Mouse (Mus musculus): ENCODE results near the gene Dusp22.

The Dusp22 gene

DNA sequence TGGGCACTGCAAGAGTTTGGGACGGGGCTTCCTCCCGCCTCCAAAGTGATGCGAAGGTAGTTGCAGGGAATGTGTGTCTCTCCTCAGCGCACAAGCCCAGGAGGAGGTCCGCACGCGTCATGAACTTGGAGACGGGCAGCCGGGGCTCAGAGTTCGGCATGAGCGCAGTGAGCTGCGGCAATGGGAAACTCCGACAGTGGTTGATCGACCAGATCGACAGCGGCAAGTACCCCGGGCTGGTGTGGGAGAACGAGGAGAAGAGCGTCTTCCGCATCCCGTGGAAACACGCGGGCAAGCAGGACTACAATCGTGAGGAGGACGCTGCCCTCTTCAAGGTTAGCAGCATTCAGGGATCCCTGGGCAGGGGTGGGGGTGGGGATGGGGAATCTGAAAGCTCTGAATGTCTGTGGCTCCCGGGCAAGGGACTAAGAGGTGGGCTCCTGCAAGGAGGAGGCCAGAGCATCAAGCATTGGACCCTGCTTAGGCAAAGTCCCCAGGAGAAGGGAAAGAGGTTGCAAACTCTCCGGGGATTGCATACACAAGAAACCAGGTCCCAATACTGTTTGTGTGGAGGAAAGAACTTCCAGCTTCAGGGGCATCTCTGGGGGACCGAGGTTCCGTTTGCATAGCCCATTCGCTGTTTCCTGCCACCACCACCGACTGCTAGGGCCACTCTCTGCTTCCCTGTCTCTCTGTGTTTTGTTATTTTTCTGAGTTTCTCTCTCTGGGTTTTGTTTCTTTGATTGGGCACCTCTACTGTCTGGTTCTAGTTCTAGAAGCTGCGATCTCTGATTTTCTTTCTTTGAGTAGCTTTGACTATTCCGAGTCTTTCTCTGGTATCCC is 90.9 kb downstream of the Dusp22 start:
- DNase-seq (ENCODE audit: low spot score): peak; percentile 38

DNA sequence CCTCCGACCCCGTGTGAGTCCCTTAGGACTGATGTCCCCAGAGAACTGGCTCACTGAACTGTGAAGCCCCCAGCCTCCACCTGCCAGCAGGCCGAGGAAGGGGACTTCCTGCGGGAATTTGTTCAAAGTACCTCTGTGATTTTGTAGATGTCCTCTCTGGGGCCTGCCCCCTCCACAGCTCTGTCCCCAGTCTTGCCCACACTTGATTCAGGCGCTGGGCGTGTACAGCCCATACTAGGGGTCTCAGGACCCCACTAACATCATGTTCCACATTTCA is 91.4 kb downstream of the Dusp22 start:
- no peak for DNase-seq (ENCODE audit: low spot score)

- DNase-seq (ENCODE audit: low spot score): no peak
Observed at GRCm38 (mm10) chr13:30752581-30753187, 92.9 kb downstream of the Dusp22 start.

- no peak for DNase-seq (ENCODE audit: low spot score)
Observed at GRCm38 (mm10) chr13:30753441-30753840, 93.6 kb downstream of the Dusp22 start.

DNA sequence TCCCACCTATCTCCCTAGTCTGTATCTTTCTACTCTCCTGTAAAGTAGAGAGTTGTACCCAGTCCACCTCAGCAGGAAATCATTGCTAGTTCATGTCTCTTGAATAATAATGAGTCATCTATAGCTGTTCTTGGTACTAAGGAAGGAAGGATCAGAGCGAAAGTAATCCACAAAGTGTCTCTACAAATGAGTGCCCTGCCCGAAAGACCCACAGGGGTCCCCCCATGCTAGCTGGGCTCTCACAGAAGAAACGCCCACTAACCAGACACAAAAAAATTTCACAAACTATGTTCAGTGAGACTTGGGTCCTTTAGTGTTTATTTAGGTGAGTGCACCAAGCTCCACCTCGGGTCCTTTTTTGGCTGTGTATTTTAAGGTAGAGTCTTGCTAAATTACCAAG is 94.3 kb downstream of the Dusp22 start:
- no peak for DNase-seq (ENCODE audit: low spot score)

DNA sequence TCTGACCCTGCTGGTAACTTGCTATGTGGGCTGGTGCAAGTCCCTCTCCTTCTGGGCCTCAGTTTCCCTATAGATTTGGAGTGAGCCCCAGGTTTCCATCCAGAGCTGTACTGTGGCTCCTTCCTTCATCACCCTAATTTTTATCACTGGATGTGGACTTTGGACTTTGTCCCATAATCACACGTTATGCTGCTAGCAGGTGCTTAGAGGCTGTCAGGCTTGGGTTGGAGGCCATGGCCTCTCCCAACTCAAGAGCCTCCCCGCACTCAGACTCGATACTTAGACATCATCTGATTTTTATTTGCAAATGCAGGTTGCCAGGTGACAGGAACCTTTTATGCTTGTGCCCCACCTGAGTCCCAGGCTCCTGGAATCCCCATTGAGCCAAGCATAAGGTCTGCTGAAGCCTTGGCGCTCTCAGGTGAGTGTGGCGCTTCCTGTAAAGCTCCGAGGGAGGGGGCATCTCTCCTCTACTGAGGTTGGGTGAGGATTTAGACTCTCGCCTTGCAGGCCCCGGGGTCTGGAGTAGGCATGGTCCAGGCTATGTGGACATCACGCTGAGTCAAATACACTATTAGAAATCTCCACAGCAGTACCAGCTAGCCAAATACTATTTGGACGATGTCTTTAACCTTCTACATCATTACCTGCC is 95.2 kb downstream of the Dusp22 start:
- DNase-seq (ENCODE audit: low spot score): no peak

DNA sequence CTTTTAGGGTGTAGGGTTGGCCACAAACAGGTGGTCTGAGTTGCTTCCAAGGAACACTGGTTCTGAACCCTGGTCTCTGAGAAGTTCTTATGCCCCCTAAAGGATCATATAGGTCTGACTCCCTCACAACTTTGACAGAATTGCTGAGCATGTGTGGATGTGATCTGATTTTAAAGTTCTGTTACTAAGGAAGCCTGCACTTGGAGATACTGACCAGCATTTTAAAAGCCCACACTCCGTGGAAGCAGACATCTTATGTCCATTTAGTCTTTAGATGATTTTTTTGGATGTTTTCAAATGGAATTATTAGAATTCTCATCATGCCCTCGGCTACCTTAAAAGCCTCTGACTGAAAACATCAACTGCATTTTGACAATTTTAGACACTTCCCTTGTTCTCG is 95.8 kb downstream of the Dusp22 start:
- no peak for DNase-seq (ENCODE audit: low spot score)

DNA sequence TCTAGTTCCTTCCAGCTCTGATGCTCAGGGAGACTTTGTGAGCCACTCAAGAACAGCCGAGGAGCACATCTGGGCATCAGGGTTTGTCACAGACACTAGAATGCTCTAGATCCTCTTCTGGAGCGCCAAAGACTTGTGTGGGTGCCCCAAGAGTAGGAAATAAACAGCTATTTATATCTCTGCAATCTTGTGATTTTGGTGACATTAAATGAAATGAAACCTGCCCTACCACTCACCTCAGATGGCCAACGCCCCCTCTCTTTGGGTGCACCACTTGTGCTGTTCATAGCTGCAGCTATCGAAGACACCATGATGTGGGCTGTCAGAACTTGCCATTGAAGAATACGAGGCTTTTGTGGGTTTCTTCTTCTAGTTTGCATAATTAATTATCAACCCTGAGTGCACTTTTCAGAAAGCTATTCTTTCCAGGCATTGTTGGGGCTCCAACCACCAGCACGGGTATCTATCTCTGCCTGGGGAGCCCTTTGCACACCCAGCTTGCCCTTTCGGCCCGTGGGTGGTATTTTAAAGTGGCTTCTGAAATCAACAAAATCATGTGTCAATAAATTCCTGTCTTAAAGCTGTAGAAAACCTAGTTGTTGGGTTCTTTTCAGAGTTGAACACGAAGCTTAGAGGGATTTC is 96.3 kb downstream of the Dusp22 start:
- no peak for DNase-seq (ENCODE audit: low spot score)

GRCm38 (mm10) chr13:30757264-30757900 is 97.6 kb downstream of the Dusp22 start:
- DNase-seq (ENCODE audit: low spot score): no peak

DNA sequence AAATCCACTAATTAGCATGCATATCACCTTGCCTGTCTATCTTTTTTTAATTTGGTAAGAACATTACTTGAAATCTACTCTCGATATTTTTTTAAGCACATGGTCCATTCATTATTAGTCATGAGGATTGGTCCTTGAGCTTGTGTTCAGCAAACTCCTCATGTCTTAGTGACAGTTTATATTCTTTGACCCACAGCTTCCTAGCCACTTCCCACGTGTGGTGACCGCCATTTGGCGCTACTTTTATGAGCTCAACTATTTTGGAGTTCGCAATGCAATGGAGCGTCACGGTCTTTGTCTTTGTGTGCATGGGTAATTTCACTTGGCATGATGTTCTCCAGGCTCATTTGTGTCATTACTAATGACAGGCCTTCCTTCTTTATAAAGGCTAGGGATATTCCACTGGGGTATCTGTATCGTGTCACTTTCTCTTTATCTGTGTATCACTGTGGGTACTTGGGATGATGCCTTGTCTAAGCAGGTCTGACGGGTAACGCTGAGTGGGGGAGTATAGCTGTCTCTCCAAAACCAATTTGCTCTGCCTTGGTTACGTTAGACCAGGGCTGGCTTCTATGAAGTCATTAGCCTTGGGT is 99.1 kb downstream of the Dusp22 start:
- no peak for DNase-seq (ENCODE audit: low spot score)

- DNase-seq (ENCODE audit: low spot score): peak; percentile 49
Observed at GRCm38 (mm10) chr13:30760374-30761090, 100.7 kb downstream of the Dusp22 start.

Data from T-cell, adult 2 months (primary cell).